ENCODE assay signal across 18 mouse cellular contexts in genomic region chr6:139953596-139953995, GRCm38 (mm10).
DNase-seq lines count a peak whose midpoint lies in the region; ATAC-seq and TF ChIP-seq lines count a peak whose summit lies in the region.
"Had no signal": no experiment of that assay in that cellular context is flagged by ENCODE, and none has a peak within 500 bp of the region (broad histone marks: within the 10 kb centered on the region; RNA-seq: fewer than 3 reads in every experiment).

No protein-coding gene starts in this region.

- no peak for ATAC-seq in heart, embryonic 15.5 days (replicated peaks; ENCODE audit: insufficient number of reproducible peaks, insufficient read depth, low FRiP score, low read depth)
- ATAC-seq in intestine, postnatal 0 days = no peak

- H3K9ac ChIP-seq in heart, embryonic 15.5 days = no peak overlapping the region
- no peak overlapping the region for H3K9ac ChIP-seq in intestine, postnatal 0 days (ENCODE audit: low read depth, low read length)
- H3K9ac ChIP-seq: lung, embryonic 14.5 days; neural tube, embryonic 15.5 days had no signal

- H3K4me2 ChIP-seq in heart, embryonic 15.5 days = peak overlapping the region; percentile 32
- H3K4me2 ChIP-seq in intestine, postnatal 0 days (replicated peaks; ENCODE audit: low read depth) = no peak overlapping the region
- H3K4me2 ChIP-seq: lung, embryonic 14.5 days; neural tube, embryonic 15.5 days had no signal

- H3K27ac ChIP-seq in heart, embryonic 15.5 days = peak overlapping the region; percentile 69
- H3K27ac ChIP-seq in intestine, postnatal 0 days (ENCODE audit: low read depth, low read length) = no peak overlapping the region
- H3K27ac ChIP-seq: forebrain, embryonic 10.5 days; kidney, postnatal 0 days; midbrain, embryonic 10.5 days; neural tube, embryonic 15.5 days; stomach, postnatal 0 days had no signal

- no peaks in the 10 kb centered on the region for H3K9me3 ChIP-seq in heart, embryonic 15.5 days (replicated peaks)
- no peaks in the 10 kb centered on the region for H3K9me3 ChIP-seq in intestine, postnatal 0 days (ENCODE audit: control insufficient read depth)
- H3K9me3 ChIP-seq: forebrain, embryonic 10.5 days; midbrain, embryonic 10.5 days; neural tube, embryonic 15.5 days had no signal

- 38% methylated on average over 12 of the region's 12 CpGs for WGBS in heart, embryonic 15.5 days
- 80% methylated on average over 12 of the region's 12 CpGs for whole genome bisulfite sequencing in intestine, postnatal 0 days

- no peaks in the 10 kb centered on the region for H3K27me3 ChIP-seq in heart, embryonic 15.5 days
- H3K27me3 ChIP-seq in intestine, postnatal 0 days (replicated peaks; ENCODE audit: control insufficient read depth, insufficient read depth, low read length) = no peaks in the 10 kb centered on the region
- H3K27me3 ChIP-seq: neural tube, embryonic 15.5 days had no signal

- H3K4me1 ChIP-seq in heart, embryonic 15.5 days (replicated peaks) = peaks cover 9% of the 10 kb centered on the region
- H3K4me1 ChIP-seq in intestine, postnatal 0 days (replicated peaks; ENCODE audit: control insufficient read depth, insufficient read depth, low read length) = no peaks in the 10 kb centered on the region
- H3K4me1 ChIP-seq: forebrain, embryonic 10.5 days; midbrain, embryonic 10.5 days; neural tube, embryonic 15.5 days had no signal

- TF ChIP-seq CTCF in intestine, postnatal 0 days (IDR thresholded peaks at IDR 0.05; ENCODE audit: low read depth) = no peak

- peak; percentile 17 for DNase-seq in ovary, adult 18-20 months (ENCODE audit: low spot score)
- DNase-seq in ovary, postnatal 10 days (ENCODE audit: low spot score) = no peak
- DNase-seq in adrenal gland, postnatal 36 days = peak; percentile 46 to 56
- no peak for DNase-seq in thymus, postnatal 14 days
- DNase-seq in layer of hippocampus, adult 9-10 months (ENCODE audit: low spot score) = no peak
- DNase-seq: cerebellum, adult 18-20 months; gastrocnemius, postnatal 25 days; liver; lung, embryonic 14.5 days; right cerebral cortex, postnatal 14 days; thymus, postnatal 4 days had no signal

- no peaks in the 10 kb centered on the region for H3K36me3 ChIP-seq in heart, embryonic 15.5 days
- no peaks in the 10 kb centered on the region for H3K36me3 ChIP-seq in intestine, postnatal 0 days (ENCODE audit: control insufficient read depth, insufficient read depth)
- H3K36me3 ChIP-seq: forebrain, embryonic 10.5 days; midbrain, embryonic 10.5 days; neural tube, embryonic 15.5 days had no signal

- H3K4me3 ChIP-seq in heart, embryonic 15.5 days = no peak overlapping the region
- H3K4me3 ChIP-seq in intestine, postnatal 0 days (ENCODE audit: low read depth, low read length) = no peak overlapping the region
- H3K4me3 ChIP-seq: forebrain, embryonic 10.5 days; midbrain, embryonic 10.5 days; neural tube, embryonic 15.5 days had no signal

Comparison
In these comparisons a context has a peak if more than half of its experiments do, and no peak if none do; other contexts are left out.
1. DNase-seq: peak in ovary, adult 18-20 months (single experiment) and adrenal gland, postnatal 36 days (2 of 2); none in ovary, postnatal 10 days (single experiment), thymus, postnatal 14 days (single experiment) and layer of hippocampus, adult 9-10 months (single experiment).